Mouse (Mus musculus) spleen, adult 2 months (tissue): ENCODE results near the gene Slc30a10. TPM values are rescaled to one million over a fixed set of nuclear protein-coding genes. Genes with fewer than 3 reads are reported as not detected.

ENCODE experiments used
- DNase-seq, 2 experiments: peaks; one replicate each; pipeline versions ENCODE4 v3.0.0 to v3.0.0-alpha.2; 2012 to 2021; ENCODE audit warnings: low spot score in 2 of 2, low read depth in 1 of 2
- H3K27ac ChIP-seq: fragments of 200-500 bp; 2 replicates; pipeline ENCODE4 v1.5.1; 2012; ENCODE audit warnings: low read length, inconsistent platforms; ENCODE audit not compliant: insufficient read depth
- H3K27me3 ChIP-seq: fragments of 200-500 bp; 2 replicates; pipeline ENCODE4 v1.6.1; 2012; ENCODE audit warnings: mild to moderate bottlenecking, moderate library complexity, low read length, inconsistent platforms; ENCODE audit not compliant: control insufficient read depth, insufficient read depth
- H3K36me3 ChIP-seq: fragments of 200-500 bp; 2 replicates; pipeline ENCODE4 v1.6.1; 2012; ENCODE audit warnings: mild to moderate bottlenecking, low read length, inconsistent platforms; ENCODE audit not compliant: control insufficient read depth, insufficient read depth
- H3K4me1 ChIP-seq: fragments of 200-500 bp; 2 replicates; pipeline ENCODE4 v1.6.1; 2011; ENCODE audit warnings: inconsistent platforms; ENCODE audit not compliant: control insufficient read depth, insufficient read depth, insufficient read length
- H3K4me3 ChIP-seq: fragments of 200-500 bp; 2 replicates; pipeline ENCODE4 v1.5.1; 2011; ENCODE audit warnings: mild to moderate bottlenecking, inconsistent platforms; ENCODE audit not compliant: insufficient read depth, insufficient read length; ENCODE audit errors: extremely low read depth
- CTCF ChIP-seq: fragments of 200-500 bp; IDR thresholded peaks from 2 replicates; pipeline ENCODE4 v1.5.1; 2011; ENCODE audit warnings: mild to moderate bottlenecking, inconsistent platforms; ENCODE audit not compliant: insufficient read depth, insufficient read length, insufficient replicate concordance; ENCODE audit errors: extremely low read depth
- POLR2A ChIP-seq: fragments of 200-500 bp; IDR thresholded peaks from 2 replicates; pipeline ENCODE4 v1.6.1; 2011; ENCODE audit warnings: low read depth, low read length, inconsistent platforms
- WGBS: fragments of 180-500 bp; shearing (Covaris S2); methylation state at CpG from one replicate; pipeline ENCODE4 v1.1.7; 2018; 5-methylcytosine and 5-hydroxymethylcytosine counted together
- polyA plus RNA-seq: library from polyadenylated mRNA; depleted of rRNA; stranded (reverse); fragments of >200 nt; gene quantifications from 2 replicates; pipeline ENCODE4 v1.2.3, GENCODE M21; 2012; rRNA removed

Slc30a10 gene
- polyA plus RNA-seq, result 0.28 and 0.45 TPM in 2 replicates

GRCm38 (mm10) chr1:185454575-185454954 is at the start of gene Slc30a10:
Gene Slc30a10 (plus strand): TSS chr1:185454848.
- Histone ChIP-seq H3K36me3 (no peaks in the 10 kb centered on the region), H3K4me1 (peaks cover 4% of the 10 kb centered on the region; the same call in 1 of the 2 replicates), H3K4me3 (no peak within 1 kb of the TSS), H3K27ac (no peak within 1 kb of the TSS), H3K27me3 (peaks cover 12% of the 10 kb centered on the region)
- no peak for DNase-seq
- 7% methylated on average over 18 of the region's 18 CpGs for WGBS
- TF ChIP-seq POLR2A (no peak), CTCF (no peak)

- Histone ChIP-seq H3K27ac (no peak overlapping the region), H3K36me3 (peaks cover 37% of the 10 kb centered on the region), H3K4me3 (no peak overlapping the region), H3K4me1 (no peaks in the 10 kb centered on the region), H3K27me3 (no peaks in the 10 kb centered on the region)
- no peak for TF ChIP-seq POLR2A
- no peak for TF ChIP-seq CTCF
- no peak for DNase-seq
- WGBS, result 95% methylated on average over 10 of the region's 10 CpGs
Measured at GRCm38 (mm10) chr1:185405921-185406320, 48.7 kb upstream of the Slc30a10 start.

DNA sequence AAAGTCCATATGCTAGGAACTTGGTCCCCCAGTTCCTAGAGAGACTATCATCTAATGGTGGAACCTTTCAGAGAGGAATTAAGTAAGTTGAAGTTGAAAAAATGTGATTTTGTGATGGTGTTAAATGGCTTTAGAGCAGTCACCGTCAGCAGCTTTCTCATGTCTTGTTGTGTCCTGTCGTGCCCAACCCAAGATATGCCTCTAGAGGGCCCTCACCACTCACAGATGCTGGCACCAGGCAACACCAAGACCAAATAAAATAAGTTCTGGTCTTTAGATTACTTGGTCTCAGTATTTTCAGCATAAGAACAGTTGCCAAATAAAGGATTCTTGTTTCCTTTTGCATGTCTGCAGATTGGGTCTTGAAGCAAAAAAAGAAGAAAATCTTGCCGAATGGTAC is 44.8 kb upstream of the Slc30a10 start:
- no peak for DNase-seq
- WGBS, result 86% methylated on average over 3 of the region's 3 CpGs
- TF ChIP-seq CTCF, result no peak
- no peak for TF ChIP-seq POLR2A

DNA sequence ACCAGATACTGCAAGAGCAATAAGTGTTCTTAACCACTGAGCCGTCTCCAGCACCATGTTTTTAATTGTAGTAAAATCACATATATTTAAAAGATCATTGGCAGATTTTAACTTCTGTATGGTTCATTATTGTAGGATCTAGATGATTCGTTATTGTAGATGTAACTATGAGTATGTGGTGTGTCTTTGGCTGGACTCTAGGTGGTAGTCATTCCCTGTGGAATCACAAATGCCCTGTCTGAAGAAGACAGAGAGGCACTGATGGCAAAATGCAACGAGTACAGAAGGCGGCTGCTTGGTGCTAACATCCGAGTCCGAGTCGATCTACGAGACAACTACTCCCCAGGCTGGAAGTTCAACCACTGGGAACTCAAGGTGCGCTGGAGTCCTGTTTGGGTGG is 36.6 kb upstream of the Slc30a10 start:
- no peak for TF ChIP-seq POLR2A
- no peak for TF ChIP-seq CTCF
- Histone ChIP-seq H3K27me3 (no peaks in the 10 kb centered on the region), H3K27ac (no peak overlapping the region), H3K4me1 (no peaks in the 10 kb centered on the region), H3K4me3 (no peak overlapping the region), H3K36me3 (peaks cover 46% of the 10 kb centered on the region)
- 97% methylated on average over 9 of the region's 9 CpGs for WGBS
- DNase-seq, result no peak

More for the DNA sequence above, 44.8 kb upstream of the Slc30a10 start:
- H3K27me3 ChIP-seq, result no peaks in the 10 kb centered on the region
- H3K36me3 ChIP-seq, result peaks cover 31% of the 10 kb centered on the region
- no peaks in the 10 kb centered on the region for H3K4me1 ChIP-seq
- no peak overlapping the region for H3K4me3 ChIP-seq
- no peak overlapping the region for H3K27ac ChIP-seq

DNA sequence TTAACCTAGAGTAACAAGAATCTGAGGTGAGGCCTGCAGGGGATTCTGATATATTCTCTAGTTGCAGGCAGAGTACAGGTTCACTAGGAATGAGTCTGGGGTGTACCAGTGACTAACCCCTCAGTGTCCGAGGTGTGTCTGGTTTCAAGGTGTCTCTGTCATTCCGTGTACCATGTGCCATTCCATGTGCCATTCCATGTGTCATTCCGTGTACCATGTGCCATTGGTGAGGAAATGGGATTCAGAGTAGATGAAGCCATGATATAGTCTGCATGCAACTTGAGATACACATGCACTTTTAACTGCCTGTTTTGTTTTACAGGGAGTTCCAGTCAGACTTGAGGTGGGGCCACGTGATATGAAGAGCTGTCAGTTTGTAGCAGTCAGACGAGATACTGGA is 34.8 kb upstream of the Slc30a10 start:
- Histone ChIP-seq H3K4me1 (no peaks in the 10 kb centered on the region), H3K36me3 (peaks cover 45% of the 10 kb centered on the region), H3K27ac (no peak overlapping the region), H3K27me3 (no peaks in the 10 kb centered on the region), H3K4me3 (no peak overlapping the region)
- DNase-seq, result no peak
- 87% methylated on average over 5 of the region's 5 CpGs for WGBS
- TF ChIP-seq POLR2A, result no peak
- no peak for TF ChIP-seq CTCF

- Histone ChIP-seq H3K36me3 (peaks cover 45% of the 10 kb centered on the region), H3K27me3 (no peaks in the 10 kb centered on the region), H3K27ac (no peak overlapping the region), H3K4me1 (no peaks in the 10 kb centered on the region), H3K4me3 (no peak overlapping the region)
- TF ChIP-seq POLR2A (no peak), CTCF (no peak)
- WGBS, result 85% methylated on average over 6 of the region's 6 CpGs
- DNase-seq, result no peak
Measured at GRCm38 (mm10) chr1:185420776-185421175, 33.9 kb upstream of the Slc30a10 start.

DNA sequence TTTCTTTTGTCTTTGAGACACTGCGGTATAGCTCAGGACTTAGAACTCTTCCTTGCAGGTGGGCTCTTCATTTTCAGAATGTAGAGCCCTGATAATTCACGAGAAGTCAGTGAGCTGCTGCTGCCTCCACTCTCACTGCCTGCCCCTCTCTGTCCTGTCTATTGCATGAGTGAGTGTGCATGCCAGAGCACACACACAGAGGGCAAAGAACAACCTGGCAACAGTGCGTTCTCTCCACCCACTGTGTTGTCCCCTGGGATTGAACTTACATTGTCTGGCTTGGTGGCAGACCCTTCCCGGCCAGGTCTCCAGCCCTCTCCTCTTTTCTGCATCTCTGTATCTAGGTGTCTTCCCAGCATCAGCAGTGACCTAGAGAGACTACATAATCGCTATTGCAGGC is 28.1 kb upstream of the Slc30a10 start:
- Histone ChIP-seq H3K4me3 (no peak overlapping the region), H3K27ac (no peak overlapping the region), H3K36me3 (peaks cover 32% of the 10 kb centered on the region), H3K4me1 (no peaks in the 10 kb centered on the region), H3K27me3 (no peaks in the 10 kb centered on the region)
- 93% methylated on average over 5 of the region's 5 CpGs for WGBS
- no peak for TF ChIP-seq CTCF
- TF ChIP-seq POLR2A, result no peak
- no peak for DNase-seq
